Mouse (Mus musculus): ENCODE results near the gene Tmem37. TPM values are rescaled to one million over a fixed set of nuclear protein-coding genes. Genes with fewer than 3 reads are reported as not detected.
A peak's percentile ranks its signal among the peaks of the same experiment; 100 is the strongest.

Gene Tmem37
- polyA plus RNA-seq, 1 experiment from 2014 or later: 51.3 TPM

- H3K4me1 ChIP-seq (replicated peaks): no peaks in the 10 kb centered on the region
- H3K9me3 ChIP-seq: no peaks in the 10 kb centered on the region
- no peak overlapping the region for H3K4me3 ChIP-seq (replicated peaks)
- no peak overlapping the region for H3K9ac ChIP-seq
- H3K36me3 ChIP-seq: no peaks in the 10 kb centered on the region
- no peak for ATAC-seq
- no peak overlapping the region for H3K4me2 ChIP-seq (replicated peaks)
- H3K27me3 ChIP-seq (replicated peaks): no peaks in the 10 kb centered on the region
- no peak overlapping the region for H3K27ac ChIP-seq
Observed at GRCm38 (mm10) chr1:120047325-120047724, 26.5 kb downstream of the Tmem37 start.

DNA sequence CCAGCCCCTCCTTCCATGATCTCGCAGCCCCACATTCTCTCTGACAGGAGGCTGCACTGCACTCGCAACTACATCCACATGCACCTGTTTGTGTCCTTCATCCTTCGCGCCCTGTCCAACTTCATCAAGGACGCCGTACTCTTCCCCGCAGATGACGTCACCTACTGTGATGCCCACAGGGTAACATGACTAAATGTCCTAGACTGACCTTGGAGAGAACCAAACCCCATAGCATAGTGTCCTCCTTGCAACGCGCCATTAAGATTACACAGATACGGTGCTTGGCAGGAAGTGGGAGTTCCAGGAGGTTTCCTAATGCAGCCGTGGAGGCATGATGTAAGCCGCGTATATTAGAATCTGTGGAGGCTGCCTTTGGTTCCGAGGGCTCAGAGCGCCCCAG, 29.3 kb downstream of the Tmem37 start:
- H3K27me3 ChIP-seq (replicated peaks): no peaks in the 10 kb centered on the region
- 78% methylated on average over 16 of the region's 16 CpGs for WGBS
- H3K9ac ChIP-seq: no peak overlapping the region
- no peak for ATAC-seq
- no peaks in the 10 kb centered on the region for H3K36me3 ChIP-seq
- no peak overlapping the region for H3K27ac ChIP-seq
- H3K4me2 ChIP-seq (replicated peaks): no peak overlapping the region
- H3K4me3 ChIP-seq (replicated peaks): no peak overlapping the region
- H3K4me1 ChIP-seq (replicated peaks): no peaks in the 10 kb centered on the region
- no peaks in the 10 kb centered on the region for H3K9me3 ChIP-seq

- no peak for ATAC-seq
- Histone ChIP-seq H3K36me3 (no peaks in the 10 kb centered on the region), H3K9ac (no peak overlapping the region), H3K4me1 (replicated peaks) (no peaks in the 10 kb centered on the region), H3K27ac (no peak overlapping the region), H3K4me3 (replicated peaks) (no peak overlapping the region), H3K4me2 (replicated peaks) (no peak overlapping the region), H3K27me3 (replicated peaks) (no peaks in the 10 kb centered on the region), H3K9me3 (no peaks in the 10 kb centered on the region)
- 77% methylated on average over 8 of the region's 8 CpGs for WGBS
Observed at GRCm38 (mm10) chr1:120042421-120042820, 31.5 kb downstream of the Tmem37 start.

- Histone ChIP-seq H3K4me3 (replicated peaks) (no peak overlapping the region), H3K4me1 (replicated peaks) (no peaks in the 10 kb centered on the region), H3K9me3 (no peaks in the 10 kb centered on the region), H3K27me3 (replicated peaks) (no peaks in the 10 kb centered on the region), H3K27ac (no peak overlapping the region), H3K9ac (no peak overlapping the region), H3K36me3 (no peaks in the 10 kb centered on the region), H3K4me2 (replicated peaks) (no peak overlapping the region)
- 78% methylated on average over 9 of the region's 9 CpGs for WGBS
- no peak for ATAC-seq
Observed at GRCm38 (mm10) chr1:120038594-120038993, 35.3 kb downstream of the Tmem37 start.

DNA sequence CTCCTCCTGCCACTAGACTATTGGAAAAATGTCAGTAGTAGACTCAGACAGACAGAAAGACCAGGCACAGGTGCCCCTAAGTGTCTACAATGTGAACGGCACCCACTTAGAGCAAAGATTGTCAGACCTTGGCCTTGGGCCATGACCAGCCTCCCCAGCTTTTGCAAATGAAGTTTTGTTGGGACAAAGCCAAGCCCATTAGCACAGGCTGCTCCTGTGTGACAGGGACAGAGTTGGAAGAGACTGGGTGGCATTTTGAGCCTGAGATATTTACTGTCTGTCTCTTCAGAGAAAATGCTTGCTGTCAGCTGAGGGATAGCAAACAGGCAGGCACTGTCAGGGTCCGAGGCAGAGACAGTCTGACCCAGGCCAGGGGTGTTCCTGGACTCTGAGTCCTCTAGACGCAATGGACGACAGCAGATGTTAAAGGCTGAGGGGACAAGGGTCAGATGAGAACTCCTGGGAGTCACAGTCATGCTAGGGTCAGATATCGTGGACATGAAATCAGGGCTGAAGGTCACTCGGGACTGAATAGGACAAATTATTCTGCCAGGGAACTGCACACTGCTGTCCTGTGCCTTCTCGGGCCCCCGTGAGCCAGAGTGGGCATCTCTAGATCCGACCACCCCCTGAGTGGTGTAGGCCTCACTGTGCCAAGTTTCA, 36.7 kb downstream of the Tmem37 start:
- H3K9me3 ChIP-seq: no peaks in the 10 kb centered on the region
- no peak overlapping the region for H3K4me3 ChIP-seq (replicated peaks)

DNA sequence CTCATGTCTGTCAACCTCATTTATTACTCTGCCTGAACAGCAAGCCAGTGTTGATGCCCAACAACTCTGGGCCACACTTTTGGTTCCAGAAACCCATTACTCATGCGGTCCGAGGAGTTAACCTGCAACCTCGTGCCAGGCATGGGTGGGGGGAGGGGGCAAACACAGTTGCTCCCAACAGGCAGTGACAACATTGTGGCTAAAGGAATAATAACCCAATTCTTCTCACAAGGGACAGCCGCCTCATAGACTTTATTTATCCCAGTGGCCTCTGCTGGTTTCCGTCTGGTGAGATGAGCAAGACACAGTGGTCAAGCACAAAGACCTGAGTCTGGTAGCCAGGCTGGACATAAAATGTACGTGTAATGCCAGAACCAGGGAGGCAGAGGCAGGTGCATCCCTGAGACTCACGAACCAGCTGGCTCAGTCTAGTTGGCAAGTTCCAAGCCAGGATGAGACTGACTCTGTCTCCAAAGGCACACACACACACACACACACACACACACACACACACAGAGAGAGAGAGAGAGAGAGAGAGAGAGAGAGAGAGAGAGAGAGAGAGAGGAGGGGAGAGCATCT, 38.3 kb downstream of the Tmem37 start:
- Histone ChIP-seq H3K9me3 (no peaks in the 10 kb centered on the region), H3K4me2 (replicated peaks) (no peak overlapping the region), H3K4me3 (replicated peaks) (no peak overlapping the region), H3K4me1 (replicated peaks) (no peaks in the 10 kb centered on the region), H3K9ac (no peak overlapping the region), H3K27me3 (replicated peaks) (no peaks in the 10 kb centered on the region), H3K36me3 (no peaks in the 10 kb centered on the region), H3K27ac (no peak overlapping the region)
- no peak for ATAC-seq
- WGBS: 73% methylated on average over 7 of the region's 7 CpGs

More for the DNA sequence above, 36.7 kb downstream of the Tmem37 start:
- 57% methylated on average over 9 of the region's 9 CpGs for WGBS
- no peaks in the 10 kb centered on the region for H3K27me3 ChIP-seq (replicated peaks)
- no peak overlapping the region for H3K9ac ChIP-seq
- H3K36me3 ChIP-seq: no peaks in the 10 kb centered on the region
- H3K4me1 ChIP-seq (replicated peaks): no peaks in the 10 kb centered on the region
- no peak overlapping the region for H3K4me2 ChIP-seq (replicated peaks)
- no peak; the same call in 1 of the 2 replicates for ATAC-seq
- H3K27ac ChIP-seq: no peak overlapping the region

- H3K27me3 ChIP-seq (replicated peaks): no peaks in the 10 kb centered on the region
- no peak for ATAC-seq
- H3K4me2 ChIP-seq (replicated peaks): no peak overlapping the region
- 73% methylated on average over 1 of the region's 1 CpGs for WGBS
- no peak overlapping the region for H3K27ac ChIP-seq
- H3K36me3 ChIP-seq: no peaks in the 10 kb centered on the region
- H3K4me1 ChIP-seq (replicated peaks): no peaks in the 10 kb centered on the region
- H3K9ac ChIP-seq: no peak overlapping the region
- H3K9me3 ChIP-seq: no peaks in the 10 kb centered on the region
- H3K4me3 ChIP-seq (replicated peaks): no peak overlapping the region
Observed at GRCm38 (mm10) chr1:120034793-120035192, 39.1 kb downstream of the Tmem37 start.

DNA sequence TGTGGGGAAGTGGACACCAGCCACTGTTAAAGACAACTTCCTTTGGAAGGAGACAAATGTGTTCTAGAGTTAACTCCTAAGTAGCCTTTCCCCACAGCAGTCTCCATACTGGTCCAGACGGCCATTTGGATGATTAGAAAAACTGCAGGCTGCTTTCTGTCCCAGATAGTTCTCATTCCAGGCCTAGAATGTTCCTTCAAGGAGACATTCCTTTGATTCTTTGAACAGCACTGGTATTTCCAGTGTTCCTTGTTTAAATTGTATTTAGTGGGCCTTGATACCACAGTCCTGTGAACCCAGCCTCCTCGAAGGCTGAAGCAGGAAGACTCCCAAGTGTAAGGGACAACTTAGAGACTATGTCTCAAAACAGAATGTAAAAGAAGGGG, 40.4 kb downstream of the Tmem37 start:
- no peaks in the 10 kb centered on the region for H3K36me3 ChIP-seq
- no peak for ATAC-seq
- no peak overlapping the region for H3K4me3 ChIP-seq (replicated peaks)
- no peak overlapping the region for H3K4me2 ChIP-seq (replicated peaks)
- H3K4me1 ChIP-seq (replicated peaks): no peaks in the 10 kb centered on the region
- no peaks in the 10 kb centered on the region for H3K27me3 ChIP-seq (replicated peaks)
- no peaks in the 10 kb centered on the region for H3K9me3 ChIP-seq
- WGBS: 77% methylated on average over 2 of the region's 2 CpGs
- no peak overlapping the region for H3K27ac ChIP-seq
- no peak overlapping the region for H3K9ac ChIP-seq

GRCm38 (mm10) chr1:120032804-120033468, 40.9 kb downstream of the Tmem37 start:
- H3K27ac ChIP-seq: no peak overlapping the region
- no peak overlapping the region for H3K4me3 ChIP-seq (replicated peaks)
- H3K27me3 ChIP-seq (replicated peaks): no peaks in the 10 kb centered on the region
- 41% methylated on average over 10 of the region's 10 CpGs for WGBS
- no peak overlapping the region for H3K9ac ChIP-seq
- H3K4me1 ChIP-seq (replicated peaks): no peaks in the 10 kb centered on the region
- H3K36me3 ChIP-seq: no peaks in the 10 kb centered on the region
- peak; percentile 89 for ATAC-seq
- no peaks in the 10 kb centered on the region for H3K9me3 ChIP-seq
- H3K4me2 ChIP-seq (replicated peaks): no peak overlapping the region

- WGBS: 84% methylated on average over 3 of the region's 3 CpGs
- no peaks in the 10 kb centered on the region for H3K36me3 ChIP-seq
- H3K27ac ChIP-seq: no peak overlapping the region
- no peak overlapping the region for H3K4me3 ChIP-seq (replicated peaks)
- H3K9me3 ChIP-seq: no peaks in the 10 kb centered on the region
- no peaks in the 10 kb centered on the region for H3K27me3 ChIP-seq (replicated peaks)
- H3K4me2 ChIP-seq (replicated peaks): no peak overlapping the region
- H3K4me1 ChIP-seq (replicated peaks): no peaks in the 10 kb centered on the region
- no peak for ATAC-seq
- H3K9ac ChIP-seq: no peak overlapping the region
Observed at GRCm38 (mm10) chr1:120030474-120030873, 43.4 kb downstream of the Tmem37 start.

DNA sequence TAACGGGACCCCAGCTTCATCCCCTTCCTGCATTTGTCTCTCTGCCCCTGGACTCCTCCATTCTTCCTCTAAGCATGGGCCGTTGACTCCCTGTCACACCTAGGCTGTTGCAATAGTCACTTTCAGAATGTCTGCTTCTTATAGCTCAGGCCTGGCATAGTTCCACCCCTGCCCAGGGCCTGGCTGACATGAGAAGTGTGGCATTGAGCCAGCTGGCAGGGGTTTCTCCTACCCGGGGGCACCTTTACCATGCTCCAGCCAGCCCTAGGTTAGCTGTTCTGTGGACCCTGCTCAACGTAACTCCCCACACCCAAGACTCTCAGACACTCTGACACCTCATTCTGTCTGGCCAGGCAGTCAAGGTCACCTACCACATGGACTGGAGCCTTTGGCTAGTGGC, 46.2 kb downstream of the Tmem37 start:
- Histone ChIP-seq H3K36me3 (no peaks in the 10 kb centered on the region), H3K9me3 (no peaks in the 10 kb centered on the region), H3K4me2 (replicated peaks) (no peak overlapping the region), H3K27ac (no peak overlapping the region), H3K4me3 (replicated peaks) (no peak overlapping the region), H3K9ac (no peak overlapping the region), H3K4me1 (replicated peaks) (peaks cover 8% of the 10 kb centered on the region), H3K27me3 (replicated peaks) (no peaks in the 10 kb centered on the region)
- 77% methylated on average over 4 of the region's 4 CpGs for WGBS
- ATAC-seq: no peak

DNA sequence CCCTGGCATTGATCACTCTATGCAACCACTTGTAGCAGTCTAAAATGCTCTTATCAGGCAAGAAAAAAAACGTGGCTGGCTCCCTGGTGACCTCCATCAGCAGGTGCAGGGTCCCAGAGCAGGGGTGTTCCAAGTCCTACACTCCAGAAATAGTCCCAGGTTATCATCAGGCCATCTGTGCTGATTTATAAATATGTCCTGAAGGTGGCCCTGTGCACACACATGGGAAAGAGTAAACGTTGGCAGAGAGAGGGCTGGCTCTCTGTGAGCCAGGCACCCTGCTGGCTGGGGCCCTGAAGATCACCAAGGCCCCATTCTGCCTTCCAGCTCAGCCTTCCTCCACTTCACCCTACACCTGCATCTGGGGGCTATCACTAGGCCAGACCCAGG, 48.8 kb downstream of the Tmem37 start:
- Histone ChIP-seq H3K4me3 (replicated peaks) (no peak overlapping the region), H3K9me3 (no peaks in the 10 kb centered on the region), H3K4me1 (replicated peaks) (peaks cover 8% of the 10 kb centered on the region), H3K9ac (no peak overlapping the region), H3K27ac (no peak overlapping the region), H3K27me3 (replicated peaks) (no peaks in the 10 kb centered on the region), H3K36me3 (no peaks in the 10 kb centered on the region), H3K4me2 (replicated peaks) (no peak overlapping the region)
- 4% methylated on average over 2 of the region's 2 CpGs for WGBS
- ATAC-seq: peak; percentile 70
